ENCODE assay signal across 7 mouse cellular contexts in genomic region chr17:25273706-25274501, GRCm38 (mm10). TPM values are rescaled to one million over a fixed set of nuclear protein-coding genes. Genes with fewer than 3 reads are reported as not detected.
DNase-seq lines count a peak whose midpoint lies in the region; ATAC-seq lines count a peak whose summit lies in the region.

No protein-coding gene starts in this region.

- H3K4me3 ChIP-seq in embryonic facial prominence, embryonic 11.5 days (ENCODE audit: low read depth, low read length): peak overlapping the region; percentile 99
- H3K4me3 ChIP-seq in limb, embryonic 11.5 days (ENCODE audit: low read depth, low read length): peak overlapping the region; percentile 100
- peak overlapping the region; percentile 71 for H3K4me3 ChIP-seq in midbrain, embryonic 14.5 days (replicated peaks; ENCODE audit: low read depth, low read length)

- ATAC-seq in embryonic facial prominence, embryonic 11.5 days (replicated peaks; ENCODE audit: insufficient number of reproducible peaks, low FRiP score, low TSS enrichment, low read depth): peak; percentile 84
- peak; percentile 79 for ATAC-seq in granulocyte monocyte progenitor cell, adult 5-6 weeks (replicated peaks; ENCODE audit: poor library complexity, severe bottlenecking)
- peak; percentile 89 for ATAC-seq in limb, embryonic 11.5 days (ENCODE audit: insufficient number of reproducible peaks, low FRiP score, low TSS enrichment, low read depth)
- peak; percentile 90 for ATAC-seq in midbrain, embryonic 14.5 days (ENCODE audit: low FRiP score, low TSS enrichment)

- H3K27me3 ChIP-seq in embryonic facial prominence, embryonic 11.5 days (ENCODE audit: control insufficient read depth, insufficient read depth, low read length): no peaks in the 10 kb centered on the region
- H3K27me3 ChIP-seq in limb, embryonic 11.5 days (ENCODE audit: control insufficient read depth, insufficient read depth, low read length): no peaks in the 10 kb centered on the region
- H3K27me3 ChIP-seq in midbrain, embryonic 14.5 days (ENCODE audit: control insufficient read depth, insufficient read depth, low read length): no peaks in the 10 kb centered on the region

- H3K4me2 ChIP-seq in embryonic facial prominence, embryonic 11.5 days (ENCODE audit: low read depth, low read length): peak overlapping the region; percentile 37
- H3K4me2 ChIP-seq in limb, embryonic 11.5 days (ENCODE audit: low read depth, severe bottlenecking): peak overlapping the region; percentile 98; the same call in 1 of the 2 replicates
- H3K4me2 ChIP-seq in midbrain, embryonic 14.5 days (ENCODE audit: low read length): peak overlapping the region; percentile 99

- H3K9ac ChIP-seq in embryonic facial prominence, embryonic 11.5 days (replicated peaks; ENCODE audit: low read length): peak overlapping the region; percentile 100
- H3K9ac ChIP-seq in limb, embryonic 11.5 days (ENCODE audit: low read length): peak overlapping the region; percentile 100
- H3K9ac ChIP-seq in midbrain, embryonic 14.5 days (replicated peaks; ENCODE audit: low read length): peak overlapping the region; percentile 98

- peaks cover 6% of the 10 kb centered on the region for H3K4me1 ChIP-seq in embryonic facial prominence, embryonic 11.5 days (ENCODE audit: control insufficient read depth, insufficient read depth, low read length)
- peaks cover 15% of the 10 kb centered on the region for H3K4me1 ChIP-seq in limb, embryonic 11.5 days (ENCODE audit: control insufficient read depth, insufficient read depth, low read length)
- peaks cover 21% of the 10 kb centered on the region for H3K4me1 ChIP-seq in midbrain, embryonic 14.5 days (ENCODE audit: control insufficient read depth, insufficient read depth, low read length)

- WGBS in embryonic facial prominence, embryonic 11.5 days: under 1% methylated on average over 39 of the region's 45 CpGs
- 1% methylated on average over 36 of the region's 45 CpGs for WGBS in limb, embryonic 11.5 days
- 1% methylated on average over 45 of the region's 45 CpGs for WGBS in midbrain, embryonic 14.5 days

- DNase-seq in adrenal gland, postnatal 14 days: peak; percentile 95
- peak; percentile 96 for DNase-seq in embryonic facial prominence, embryonic 11.5 days (ENCODE audit: low spot score)
- DNase-seq in kidney, adult 11 months: peak; percentile 96
- DNase-seq in limb, embryonic 11.5 days (ENCODE audit: low spot score): peak; percentile 98
- DNase-seq in midbrain, embryonic 14.5 days: peak; percentile 97
- DNase-seq in spleen, adult 18-20 months: peak; percentile 89 to 94

- peaks cover 2% of the 10 kb centered on the region for H3K36me3 ChIP-seq in embryonic facial prominence, embryonic 11.5 days (replicated peaks; ENCODE audit: control insufficient read depth, insufficient read depth, low read depth, low read length)
- H3K36me3 ChIP-seq in limb, embryonic 11.5 days (ENCODE audit: control insufficient read depth, insufficient read depth, low read length): peaks cover 12% of the 10 kb centered on the region
- peaks cover 10% of the 10 kb centered on the region for H3K36me3 ChIP-seq in midbrain, embryonic 14.5 days (ENCODE audit: control insufficient read depth, insufficient read depth, low read length)

- peak overlapping the region; percentile 96 for H3K27ac ChIP-seq in embryonic facial prominence, embryonic 11.5 days (replicated peaks; ENCODE audit: low read depth, low read length)
- H3K27ac ChIP-seq in limb, embryonic 11.5 days (replicated peaks; ENCODE audit: low read depth, low read length): peak overlapping the region; percentile 98
- peak overlapping the region; percentile 97 for H3K27ac ChIP-seq in midbrain, embryonic 14.5 days (replicated peaks; ENCODE audit: low read depth, low read length)

- no peaks in the 10 kb centered on the region for H3K9me3 ChIP-seq in embryonic facial prominence, embryonic 11.5 days (replicated peaks; ENCODE audit: control insufficient read depth, low read length)
- no peaks in the 10 kb centered on the region for H3K9me3 ChIP-seq in limb, embryonic 11.5 days (ENCODE audit: control insufficient read depth, low read length)
- no peaks in the 10 kb centered on the region for H3K9me3 ChIP-seq in midbrain, embryonic 14.5 days (ENCODE audit: control insufficient read depth, low read length)

RNA-seq across cellular contexts. Expression of gene Ube2i, which starts 0.5 kb away (rescaled TPM):
- 232 and 245 TPM in 2 replicates for total RNA-seq in adrenal gland, postnatal 14 days (2021)
- polyA plus RNA-seq in embryonic facial prominence, embryonic 11.5 days (2014; fragmentation: Nextera tagmentation; extraction: Ambion mirVana): 866 and 923 TPM in 2 replicates
- total RNA-seq in granulocyte monocyte progenitor cell, adult 5-6 weeks (2014; fragmentation: Nextera tagmentation): 356 and 387 TPM in 2 replicates
- total RNA-seq in granulocyte monocyte progenitor cell, adult 5-6 weeks (2017): 268 and 276 TPM in 2 replicates
- polyA plus RNA-seq in limb, embryonic 11.5 days (2014; fragmentation: Nextera tagmentation; extraction: Ambion mirVana): 922 and 923 TPM in 2 replicates
- polyA plus RNA-seq in midbrain, embryonic 14.5 days (2014; fragmentation: Nextera tagmentation; extraction: Ambion mirVana): 505 and 564 TPM in 2 replicates

RNA-seq across cellular contexts. Expression of gene Baiap3, which starts 17.7 kb away (rescaled TPM):
- total RNA-seq in adrenal gland, postnatal 14 days (2021): 12.1 and 12.6 TPM in 2 replicates
- 0.45 and 0.66 TPM in 2 replicates for polyA plus RNA-seq in embryonic facial prominence, embryonic 11.5 days (2014; fragmentation: Nextera tagmentation; extraction: Ambion mirVana)
- 7.6 and 9.1 TPM in 2 replicates for total RNA-seq in granulocyte monocyte progenitor cell, adult 5-6 weeks (2014; fragmentation: Nextera tagmentation)
- 3.8 and 11.9 TPM in 2 replicates for total RNA-seq in granulocyte monocyte progenitor cell, adult 5-6 weeks (2017)
- polyA plus RNA-seq in limb, embryonic 11.5 days (2014; fragmentation: Nextera tagmentation; extraction: Ambion mirVana): 0.71 and 0.88 TPM in 2 replicates
- polyA plus RNA-seq in midbrain, embryonic 14.5 days (2014; fragmentation: Nextera tagmentation; extraction: Ambion mirVana): 11.6 and 17.7 TPM in 2 replicates

RNA-seq across cellular contexts. Expression of gene Prss34, which starts 24.3 kb away (rescaled TPM):
- 1.2 and 1.3 TPM in 2 replicates for total RNA-seq in adrenal gland, postnatal 14 days (2021)
- polyA plus RNA-seq in embryonic facial prominence, embryonic 11.5 days (2014; fragmentation: Nextera tagmentation; extraction: Ambion mirVana): not detected in 2 replicates
- total RNA-seq in granulocyte monocyte progenitor cell, adult 5-6 weeks (2014; fragmentation: Nextera tagmentation): 2.4 and 94.9 TPM in 2 replicates
- total RNA-seq in granulocyte monocyte progenitor cell, adult 5-6 weeks (2017): 21.6 and 23.7 TPM in 2 replicates
- not detected in 2 replicates for polyA plus RNA-seq in limb, embryonic 11.5 days (2014; fragmentation: Nextera tagmentation; extraction: Ambion mirVana)
- polyA plus RNA-seq in midbrain, embryonic 14.5 days (2014; fragmentation: Nextera tagmentation; extraction: Ambion mirVana): not detected in 2 replicates

RNA-seq across cellular contexts. Expression of gene Tsr3, which starts 33.9 kb away (rescaled TPM):
- total RNA-seq in adrenal gland, postnatal 14 days (2021): 20.4 and 22.9 TPM in 2 replicates
- polyA plus RNA-seq in embryonic facial prominence, embryonic 11.5 days (2014; fragmentation: Nextera tagmentation; extraction: Ambion mirVana): 59.8 and 60.6 TPM in 2 replicates
- 10.9 and 17.1 TPM in 2 replicates for total RNA-seq in granulocyte monocyte progenitor cell, adult 5-6 weeks (2014; fragmentation: Nextera tagmentation)
- 23.6 and 27.8 TPM in 2 replicates for total RNA-seq in granulocyte monocyte progenitor cell, adult 5-6 weeks (2017)
- 63.8 and 66.1 TPM in 2 replicates for polyA plus RNA-seq in limb, embryonic 11.5 days (2014; fragmentation: Nextera tagmentation; extraction: Ambion mirVana)
- polyA plus RNA-seq in midbrain, embryonic 14.5 days (2014; fragmentation: Nextera tagmentation; extraction: Ambion mirVana): 52.1 and 56.9 TPM in 2 replicates

RNA-seq across cellular contexts. Expression of gene Gnptg, which starts 34.0 kb away (rescaled TPM):
- total RNA-seq in adrenal gland, postnatal 14 days (2021): 34.3 and 35.7 TPM in 2 replicates
- polyA plus RNA-seq in embryonic facial prominence, embryonic 11.5 days (2014; fragmentation: Nextera tagmentation; extraction: Ambion mirVana): 32.6 and 32.8 TPM in 2 replicates
- total RNA-seq in granulocyte monocyte progenitor cell, adult 5-6 weeks (2014; fragmentation: Nextera tagmentation): 10.9 and 19.2 TPM in 2 replicates
- total RNA-seq in granulocyte monocyte progenitor cell, adult 5-6 weeks (2017): 23.7 and 27.8 TPM in 2 replicates
- polyA plus RNA-seq in limb, embryonic 11.5 days (2014; fragmentation: Nextera tagmentation; extraction: Ambion mirVana): 28.3 and 29.4 TPM in 2 replicates
- 79.0 and 83.9 TPM in 2 replicates for polyA plus RNA-seq in midbrain, embryonic 14.5 days (2014; fragmentation: Nextera tagmentation; extraction: Ambion mirVana)

Comparison
In these comparisons a context has a peak if more than half of its experiments do, and no peak if none do; other contexts are left out.
1. Peak in every context shown above with its lines: DNase-seq, ATAC-seq, H3K4me3 ChIP-seq and H3K27ac ChIP-seq.
2. H3K4me2 ChIP-seq: peak in every context shown above with its lines; median percentile 99 in midbrain, embryonic 14.5 days; 98 in limb, embryonic 11.5 days; 37 in embryonic facial prominence, embryonic 11.5 days.